Mouse (Mus musculus) C2C12 (cell line): Measurements from ENCODE around the gene Tbc1d14. TPM values are rescaled to one million over a fixed set of nuclear protein-coding genes. Genes with fewer than 3 reads are reported as not detected.

Experiments used
- H3K27me3 ChIP-seq: one replicate; pipeline ENCODE4 v1.6.1; 2011; ENCODE audit not compliant: control insufficient read depth, insufficient read depth, insufficient read length
- H3K36me3 ChIP-seq: one replicate; pipeline ENCODE4 v1.6.1; 2011; ENCODE audit not compliant: control insufficient read depth, insufficient read depth
- H3K4me3 ChIP-seq: one replicate; pipeline ENCODE4 v1.5.1; 2011; ENCODE audit warnings: mild to moderate bottlenecking, control low read depth; ENCODE audit not compliant: poor library complexity, insufficient read depth, severe bottlenecking
- H3K79me2 ChIP-seq: one replicate; pipeline ENCODE4 v1.6.1; 2011; ENCODE audit not compliant: control insufficient read depth, insufficient read depth
- H3K79me3 ChIP-seq: one replicate; pipeline ENCODE4 v1.6.1; 2011; ENCODE audit warnings: low read depth, control low read depth
- H3ac ChIP-seq: one replicate; pipeline ENCODE3; 2011; ENCODE audit warnings: low read depth; ENCODE audit not compliant: control insufficient read depth, insufficient read length
- CEBPB ChIP-seq: IDR thresholded peaks from one replicate; pipeline ENCODE4 v1.6.1; 2011; ENCODE audit warnings: low read depth, mild to moderate bottlenecking, control low read depth, moderate library complexity
- CTCF ChIP-seq: IDR thresholded peaks from one replicate; pipeline ENCODE4 v1.5.1; 2011; ENCODE audit not compliant: control insufficient read depth, insufficient read depth, insufficient read length
- FOSL1 ChIP-seq: IDR thresholded peaks from one replicate; pipeline ENCODE4 v1.8.0; 2011; ENCODE audit warnings: mild to moderate bottlenecking, low read length; ENCODE audit not compliant: poor library complexity, insufficient read depth, severe bottlenecking
- MAX ChIP-seq: IDR thresholded peaks from one replicate; pipeline ENCODE4 v1.6.1; 2011; ENCODE audit warnings: mild to moderate bottlenecking, control low read depth
- MYOD1 ChIP-seq: IDR thresholded peaks from one replicate; pipeline ENCODE4 v1.6.1; 2011; ENCODE audit warnings: low read depth; ENCODE audit not compliant: control insufficient read depth, insufficient read length
- MYOG ChIP-seq: IDR thresholded peaks from one replicate; pipeline ENCODE4 v1.6.1; 2011; ENCODE audit not compliant: control insufficient read depth, insufficient read length; ENCODE audit errors: extremely low read depth
- USF1 ChIP-seq: IDR thresholded peaks from one replicate; pipeline ENCODE4 v1.6.1; 2011; ENCODE audit warnings: low read depth, mild to moderate bottlenecking, control low read depth, moderate library complexity
- polyA plus RNA-seq: library from polyadenylated mRNA; unstranded; fragments of >200 nt; fragmentation: generic; extraction: Trizol; gene quantifications from one replicate; pipeline ENCODE4 v1.2.1, GENCODE M21; 2012; ENCODE audit warnings: missing spikeins

Gene Tbc1d14
- polyA plus RNA-seq, 1 experiment: 10.7 TPM

GRCm38 (mm10) chr5:36472876-36473655 is 120.0 kb downstream of the Tbc1d14 start:
- Histone ChIP-seq H3K79me2 (peaks cover 53% of the 10 kb centered on the region), H3K4me3 (no peak overlapping the region), H3ac (no peak overlapping the region), H3K27me3 (no peaks in the 10 kb centered on the region), H3K36me3 (peaks cover 66% of the 10 kb centered on the region), H3K79me3 (peaks cover 16% of the 10 kb centered on the region)
- TF ChIP-seq USF1 (no peak), FOSL1 (no peak), MYOD1 (no peak), MYOG (no peak), CTCF (no peak), MAX (no peak), CEBPB (no peak)

GRCm38 (mm10) chr5:36471206-36471605 is 121.9 kb downstream of the Tbc1d14 start:
- H3ac ChIP-seq: no peak overlapping the region
- TF ChIP-seq CTCF: no peak
- no peak for TF ChIP-seq USF1
- TF ChIP-seq MYOG: no peak
- TF ChIP-seq FOSL1: no peak
- TF ChIP-seq MYOD1: no peak
- no peak for TF ChIP-seq MAX
- TF ChIP-seq CEBPB: no peak
- H3K36me3 ChIP-seq: peaks cover 65% of the 10 kb centered on the region
- peaks cover 55% of the 10 kb centered on the region for H3K79me2 ChIP-seq
- H3K4me3 ChIP-seq: no peak overlapping the region
- H3K27me3 ChIP-seq: no peaks in the 10 kb centered on the region
- peaks cover 29% of the 10 kb centered on the region for H3K79me3 ChIP-seq

- Histone ChIP-seq H3K27me3 (no peaks in the 10 kb centered on the region), H3K79me3 (peaks cover 40% of the 10 kb centered on the region), H3K79me2 (peaks cover 62% of the 10 kb centered on the region), H3K4me3 (peak overlapping the region; percentile 97), H3ac (peak overlapping the region; percentile 40), H3K36me3 (peaks cover 24% of the 10 kb centered on the region)
- no peak for TF ChIP-seq FOSL1
- no peak for TF ChIP-seq CEBPB
- TF ChIP-seq MYOD1: no peak
- no peak for TF ChIP-seq CTCF
- no peak for TF ChIP-seq MYOG
- TF ChIP-seq USF1: no peak
- TF ChIP-seq MAX: no peak
Measured at GRCm38 (mm10) chr5:36465889-36466288, 127.2 kb downstream of the Tbc1d14 start.

GRCm38 (mm10) chr5:36464709-36465661 is 128.1 kb downstream of the Tbc1d14 start, which contains the start of gene Grpel1:
TSS of gene Grpel1 (plus strand) at chr5:36464998.
- TF ChIP-seq USF1 (no peak), FOSL1 (no peak), MYOG (no peak), CTCF (no peak), MYOD1 (no peak), MAX (peak; percentile 42), CEBPB (no peak)
- Histone ChIP-seq H3K79me2 (peaks cover 55% of the 10 kb centered on the region), H3K79me3 (peaks cover 40% of the 10 kb centered on the region), H3K27me3 (no peaks in the 10 kb centered on the region), H3K4me3 (peak within 1 kb of the TSS; percentile 97), H3K36me3 (peaks cover 15% of the 10 kb centered on the region), H3ac (peak within 1 kb of the TSS; percentile 93)

GRCm38 (mm10) chr5:36463391-36463790 is 129.7 kb downstream of the Tbc1d14 start:
- Histone ChIP-seq H3ac (no peak overlapping the region), H3K79me3 (peaks cover 32% of the 10 kb centered on the region), H3K79me2 (peaks cover 40% of the 10 kb centered on the region), H3K27me3 (no peaks in the 10 kb centered on the region), H3K4me3 (no peak overlapping the region), H3K36me3 (no peaks in the 10 kb centered on the region)
- TF ChIP-seq MYOG (no peak), FOSL1 (no peak), MYOD1 (no peak), USF1 (no peak), CEBPB (no peak), MAX (no peak), CTCF (no peak)

GRCm38 (mm10) chr5:36462810-36463209 is 130.3 kb downstream of the Tbc1d14 start:
- Histone ChIP-seq H3K27me3 (no peaks in the 10 kb centered on the region), H3K79me3 (peaks cover 26% of the 10 kb centered on the region), H3ac (no peak overlapping the region), H3K79me2 (peaks cover 34% of the 10 kb centered on the region), H3K36me3 (no peaks in the 10 kb centered on the region), H3K4me3 (no peak overlapping the region)
- TF ChIP-seq CTCF (peak; percentile 79), USF1 (no peak)
